Mouse (Mus musculus) left cerebral cortex, postnatal 14 days (tissue): ENCODE measurements around the gene Srd5a2. TPM values are rescaled to one million over a fixed set of nuclear protein-coding genes. Genes with fewer than 3 reads are reported as not detected.

ENCODE experiments used
- DNase-seq, 2 experiments: peaks; one replicate each; pipeline ENCODE4 v3.0.0; 2021 to 2022; ENCODE audit warnings: low spot score in 2 of 2, mixed read lengths in 1 of 2
- intact Hi-C: fragments of 180-260 bp; cut with DNase I; formaldehyde crosslinking; loops from one replicate; pipeline ENCODE4 v1.15.1; 2025
- total RNA-seq, 2 experiments: library from RNA; stranded (reverse); gene quantifications; 2 replicates each; pipeline ENCODE4 v1.2.3; 2021

Srd5a2 gene
- total RNA-seq, 2 experiments from 2014 or later = not detected

DNA sequence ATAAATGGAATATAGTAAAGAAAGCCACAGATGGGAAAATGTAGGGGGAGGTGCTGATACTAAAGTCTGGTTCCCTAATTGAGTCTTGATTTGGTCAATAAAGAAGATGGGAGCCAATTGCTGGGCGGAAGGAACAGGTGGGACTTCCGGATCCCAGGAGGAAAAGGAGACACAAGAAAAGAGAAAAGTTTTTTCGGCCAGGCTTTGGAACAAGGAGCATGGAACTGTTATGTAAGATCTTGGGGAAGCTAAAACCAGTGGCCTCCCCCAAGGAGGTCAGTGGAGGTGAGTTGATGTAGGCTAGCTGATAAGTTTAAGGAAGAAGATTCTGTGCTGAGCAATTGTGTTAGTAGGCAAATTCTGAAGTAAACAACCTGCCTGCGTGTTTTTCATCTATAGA is 56.5 kb downstream of the Srd5a2 start:
- DNase-seq = no peak
- intact Hi-C loops = no loop called here

DNA sequence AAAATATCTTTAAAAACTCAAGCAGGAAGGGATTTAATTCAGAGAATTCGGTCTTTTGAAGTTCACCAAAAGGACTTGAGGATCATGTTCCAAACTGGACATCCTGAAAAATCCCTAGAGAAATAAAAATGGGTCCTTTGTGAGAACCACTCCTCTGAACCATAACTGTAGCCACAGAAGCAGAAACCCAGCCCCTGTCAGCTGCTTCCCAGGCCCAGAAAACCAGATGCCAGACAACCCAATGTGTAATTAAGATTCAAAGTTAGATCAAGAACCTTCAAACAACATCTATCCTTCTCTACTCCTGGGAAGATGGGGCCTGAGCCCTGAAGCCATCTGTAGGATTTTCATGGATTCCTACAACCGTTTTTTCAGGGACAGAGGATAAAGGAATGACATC is 61.1 kb downstream of the Srd5a2 start:
- no peak for DNase-seq
- intact Hi-C loops = no loop called here

DNA sequence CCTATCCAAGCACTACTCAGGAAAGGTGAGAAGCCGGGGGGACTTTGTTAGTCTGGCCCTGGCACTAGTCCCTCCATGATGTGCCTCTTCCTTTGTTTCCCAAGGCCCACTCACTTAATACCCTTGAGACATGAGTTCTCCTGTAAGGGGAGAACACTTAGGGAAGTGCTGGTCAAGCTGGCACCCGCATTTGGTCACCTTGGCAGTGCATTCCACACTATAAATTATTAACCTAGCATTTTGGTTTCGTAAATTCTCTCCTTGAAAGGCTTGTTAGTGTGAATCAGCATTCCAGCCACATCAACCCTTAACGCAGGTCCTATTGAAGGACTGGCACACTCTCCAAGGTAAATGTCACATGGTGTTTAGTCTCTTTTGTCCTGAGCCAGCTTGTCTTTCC is 61.8 kb downstream of the Srd5a2 start:
- no peak for DNase-seq
- intact Hi-C loops = no loop called here

- intact Hi-C loops = no loop called here
- DNase-seq = no peak
Observed at GRCm38 (mm10) chr17:73984508-73984907, 63.2 kb downstream of the Srd5a2 start.

DNA sequence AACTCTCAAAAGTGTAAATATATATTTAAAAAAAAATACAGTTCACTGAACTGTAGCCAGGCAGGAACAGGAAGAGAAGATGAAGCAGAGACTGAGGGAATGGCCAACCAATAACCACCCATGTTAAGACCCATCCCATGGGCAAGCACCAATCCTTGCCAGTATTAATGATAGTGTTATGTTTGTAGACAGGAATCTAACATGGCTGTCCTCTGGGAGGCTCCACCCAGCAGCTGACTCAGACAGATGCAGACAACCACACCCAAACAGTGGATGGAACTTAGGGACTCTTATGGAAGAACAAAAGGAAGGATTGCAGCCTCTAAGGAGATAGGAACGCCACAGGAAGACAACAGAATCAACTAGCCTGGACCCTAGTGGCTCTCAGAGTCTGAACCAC is 64.8 kb downstream of the Srd5a2 start:
- DNase-seq = no peak
- intact Hi-C loops = no loop called here

DNA sequence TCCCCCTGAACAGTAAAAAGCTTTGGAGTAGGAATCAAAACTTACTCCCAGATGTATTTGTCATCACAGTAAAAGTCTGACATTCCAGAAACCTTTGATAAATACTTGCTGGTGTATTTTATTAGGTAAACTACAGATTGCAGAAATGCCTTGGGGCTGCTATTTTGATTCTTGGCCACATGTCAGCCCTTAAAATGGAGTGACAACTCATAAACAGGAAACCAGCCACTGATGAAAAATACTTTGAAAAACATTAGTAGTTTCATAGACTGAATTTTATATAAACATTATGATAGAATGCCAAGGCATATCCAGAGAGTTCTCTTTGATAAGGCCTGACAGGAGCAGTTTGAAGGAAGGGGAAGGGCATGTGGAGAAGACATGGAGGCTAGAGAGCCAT is 71.7 kb downstream of the Srd5a2 start:
- DNase-seq = no peak
- intact Hi-C loops = no loop called here

- intact Hi-C loops = no loop called here
- no peak for DNase-seq
Observed at GRCm38 (mm10) chr17:73972648-73973047, 75.1 kb downstream of the Srd5a2 start.

DNA sequence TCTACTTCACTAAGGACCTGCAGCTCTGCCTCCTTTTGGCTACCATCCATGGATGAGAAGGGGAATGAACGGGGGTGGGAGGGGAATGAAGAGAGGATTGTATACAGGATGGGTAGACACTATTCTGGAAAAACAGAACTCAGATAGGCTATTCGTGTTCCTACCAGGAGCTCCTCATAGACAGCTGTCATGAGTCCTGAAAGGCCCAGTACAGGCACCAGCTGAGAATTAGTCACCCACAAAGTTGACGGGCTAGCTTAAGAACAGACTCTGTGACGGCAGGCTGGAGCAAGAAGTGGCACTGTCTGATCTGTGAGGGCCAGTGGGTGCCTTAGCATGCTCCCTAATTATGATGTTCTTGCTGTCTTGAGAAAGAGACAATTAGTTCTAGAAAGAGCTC is 76.4 kb downstream of the Srd5a2 start:
- intact Hi-C loops = no loop called here
- DNase-seq = no peak

- intact Hi-C loops = no loop called here
- peak; percentile 17 to 22 for DNase-seq
Observed at GRCm38 (mm10) chr17:73970361-73971027, 77.2 kb downstream of the Srd5a2 start.

Other genes starting within 250 kb of the Srd5a2 start
- 10 to 100 TPM; 78.2 to 80.3 TPM for gene Ehd3, start 243.8 kb downstream of the Srd5a2 start, total RNA-seq
- gene Xdh, start 97.7 kb downstream of the Srd5a2 start, total RNA-seq = under 1 TPM; 0.77 to 0.99 TPM
- 10 to 100 TPM; 53.1 to 60.0 TPM for gene Memo1, start 247.6 kb upstream of the Srd5a2 start, total RNA-seq